Mouse (Mus musculus) cerebral cortex, adult 2 months (tissue): ENCODE measurements around the gene Pym1.

Source experiments
- WGBS: fragments of 180-500 bp; shearing (Covaris S2); methylation state at CpG from one replicate; pipeline ENCODE4 v1.1.7; 2018; 5-methylcytosine and 5-hydroxymethylcytosine counted together

The Pym1 gene

GRCm38 (mm10) chr10:128806086-128806485 is 58.4 kb downstream of the Pym1 start:
- 41% methylated on average over 6 of the region's 6 CpGs for WGBS

- whole genome bisulfite sequencing, result 84% methylated on average over 8 of the region's 8 CpGs
These were observed 59.3 kb downstream of the Pym1 start for GRCm38 (mm10) chr10:128807018-128807417.
